Mouse (Mus musculus): Measurements from ENCODE around the gene Sptb.

Gene Sptb

GRCm38 (mm10) chr12:76576061-76576460 is 134.3 kb downstream of the Sptb start:
- DNase-seq (ENCODE audit: low read depth, low spot score), result no peak

DNA sequence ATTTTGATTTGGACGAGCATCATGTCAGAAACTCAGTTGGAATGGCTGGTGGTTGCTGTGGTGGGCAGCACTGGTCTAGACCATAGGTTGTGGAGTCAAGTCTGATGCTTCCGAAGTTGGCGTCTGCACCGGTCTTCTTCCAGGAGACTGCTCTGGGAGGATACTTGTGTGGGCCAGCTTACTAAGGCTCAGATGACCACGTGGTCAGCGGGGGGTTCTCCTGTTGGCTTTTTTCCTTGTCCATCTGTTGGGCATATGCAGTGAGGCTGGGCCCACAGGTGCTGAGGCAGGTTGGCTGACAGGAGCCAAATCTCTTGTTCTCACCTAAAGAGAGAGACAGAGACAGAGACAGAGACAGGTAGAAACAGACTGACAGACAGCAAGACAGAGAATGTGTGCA is 135.5 kb downstream of the Sptb start:
- no peak for DNase-seq (ENCODE audit: low read depth, low spot score)

DNA sequence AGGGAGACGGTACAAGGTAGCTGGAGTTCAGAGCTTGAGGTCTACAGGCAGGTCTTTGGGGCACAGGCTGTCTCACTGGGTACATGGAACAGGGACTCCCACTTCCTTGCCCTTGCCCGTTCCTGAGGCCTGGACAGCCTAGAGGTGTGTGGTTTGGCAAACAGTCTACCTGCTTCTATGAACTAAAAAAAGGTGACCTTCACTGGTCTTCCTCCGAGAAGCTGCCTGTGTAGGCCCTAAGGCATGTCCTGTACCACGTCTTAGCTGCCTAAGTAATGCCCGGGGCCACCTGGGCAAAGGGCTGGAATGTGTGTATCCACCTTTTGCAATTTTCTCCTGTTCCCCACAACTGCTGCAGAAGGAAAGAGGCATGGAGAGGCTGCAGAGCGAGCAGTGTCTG is 137.0 kb downstream of the Sptb start:
- no peak for DNase-seq (ENCODE audit: low read depth, low spot score)

GRCm38 (mm10) chr12:76572261-76573251 is 137.8 kb downstream of the Sptb start:
- no peak for DNase-seq (ENCODE audit: low read depth, low spot score)

GRCm38 (mm10) chr12:76571266-76571665 is 139.1 kb downstream of the Sptb start:
- no peak for DNase-seq (ENCODE audit: low read depth, low spot score)

DNA sequence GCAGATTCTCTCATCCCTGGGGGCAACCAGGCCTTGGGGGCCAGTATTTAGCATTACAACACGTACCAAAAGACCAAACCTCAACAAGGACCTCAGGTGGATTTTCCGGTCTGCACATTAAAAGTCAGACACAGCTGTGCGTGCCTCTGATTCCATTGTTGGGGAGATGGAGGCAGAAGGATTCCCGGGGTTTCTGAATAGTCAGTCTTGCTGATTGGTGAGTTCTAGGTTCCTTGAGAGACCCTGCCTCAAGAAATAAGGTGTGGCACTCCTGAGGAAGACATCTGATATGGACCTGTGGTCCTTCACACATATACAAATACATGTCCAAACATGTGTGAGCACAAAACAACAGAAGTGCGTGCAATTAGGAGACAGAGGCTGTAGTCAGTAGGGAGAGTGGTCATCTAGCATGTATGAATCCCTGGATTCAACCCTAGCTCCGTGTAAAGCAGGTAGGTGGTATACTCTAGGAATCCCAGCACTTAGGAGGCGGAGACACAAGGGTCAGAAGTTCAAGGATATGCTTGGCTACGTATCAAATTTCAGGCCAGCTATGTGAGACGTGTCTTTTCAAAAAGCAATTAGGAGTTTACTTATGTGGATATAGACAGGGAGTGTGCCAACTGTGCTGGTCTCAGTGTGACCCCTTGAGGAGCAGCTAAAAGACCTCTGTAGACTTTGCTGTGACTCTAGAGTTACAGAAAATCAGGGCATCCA is 140.0 kb downstream of the Sptb start:
- DNase-seq (ENCODE audit: low read depth, low spot score), result peak; percentile 92

- no peak for DNase-seq (ENCODE audit: low read depth, low spot score)
Observed at GRCm38 (mm10) chr12:76566284-76566683, 144.1 kb downstream of the Sptb start.

GRCm38 (mm10) chr12:76562196-76562595 is 148.2 kb downstream of the Sptb start:
- DNase-seq (ENCODE audit: low read depth, low spot score), result no peak

GRCm38 (mm10) chr12:76558206-76558605 is 152.1 kb downstream of the Sptb start:
- DNase-seq (ENCODE audit: low read depth, low spot score), result no peak

- DNase-seq (ENCODE audit: low read depth, low spot score), result no peak
Observed at GRCm38 (mm10) chr12:76556745-76557389, 153.5 kb downstream of the Sptb start.

- DNase-seq (ENCODE audit: low read depth, low spot score), result no peak
Observed at GRCm38 (mm10) chr12:76556187-76556586, 154.2 kb downstream of the Sptb start.

GRCm38 (mm10) chr12:76554871-76555386 is 155.4 kb downstream of the Sptb start:
- DNase-seq (ENCODE audit: low read depth, low spot score), result no peak

- DNase-seq (ENCODE audit: low read depth, low spot score), result no peak
Observed at GRCm38 (mm10) chr12:76554392-76554791, 156.0 kb downstream of the Sptb start.

- DNase-seq (ENCODE audit: low read depth, low spot score), result no peak
Observed at GRCm38 (mm10) chr12:76553917-76554316, 156.4 kb downstream of the Sptb start.

DNA sequence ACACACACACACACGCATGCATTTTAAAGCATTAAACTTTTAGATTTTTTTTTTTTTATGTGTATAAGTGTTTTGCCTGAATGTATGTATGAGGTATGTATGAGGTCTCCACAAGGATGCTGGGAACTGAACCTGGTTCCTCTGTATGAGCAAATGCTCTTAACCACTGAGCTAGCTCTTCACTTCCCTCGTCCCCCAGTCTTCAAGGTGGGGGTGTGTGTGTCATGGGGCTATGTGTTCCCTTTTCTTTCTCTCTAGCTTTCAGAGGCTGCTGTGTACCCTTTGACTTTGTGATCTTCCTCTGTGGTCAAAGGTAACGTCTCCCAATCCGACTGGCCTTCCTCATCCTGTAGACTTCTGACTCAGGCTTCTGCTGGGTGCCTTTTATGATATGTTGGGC is 157.4 kb downstream of the Sptb start:
- no peak for DNase-seq (ENCODE audit: low read depth, low spot score)

DNA sequence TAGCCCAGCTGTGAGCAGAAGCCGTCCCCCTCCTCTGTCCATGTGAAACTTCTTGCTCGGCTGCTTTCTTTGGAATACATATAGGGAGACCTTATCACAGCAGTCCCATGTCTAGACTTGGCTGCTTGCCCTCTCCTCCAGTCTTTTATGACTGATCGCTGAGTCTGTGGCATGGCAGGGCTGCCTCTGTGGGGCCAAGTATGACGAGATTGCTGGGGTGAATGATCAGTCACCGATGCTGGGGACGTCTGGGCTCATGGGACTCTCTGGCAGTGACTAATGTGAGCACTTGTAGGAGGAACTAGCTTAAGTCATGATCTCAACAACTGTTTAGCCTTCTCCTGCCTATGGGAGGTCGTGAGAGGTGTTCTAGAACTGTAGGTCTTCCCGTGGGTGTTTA is 158.0 kb downstream of the Sptb start:
- no peak for DNase-seq (ENCODE audit: low read depth, low spot score)

- DNase-seq (ENCODE audit: low read depth, low spot score), result peak; percentile 78
Observed at GRCm38 (mm10) chr12:76549203-76549602, 161.1 kb downstream of the Sptb start.

DNA sequence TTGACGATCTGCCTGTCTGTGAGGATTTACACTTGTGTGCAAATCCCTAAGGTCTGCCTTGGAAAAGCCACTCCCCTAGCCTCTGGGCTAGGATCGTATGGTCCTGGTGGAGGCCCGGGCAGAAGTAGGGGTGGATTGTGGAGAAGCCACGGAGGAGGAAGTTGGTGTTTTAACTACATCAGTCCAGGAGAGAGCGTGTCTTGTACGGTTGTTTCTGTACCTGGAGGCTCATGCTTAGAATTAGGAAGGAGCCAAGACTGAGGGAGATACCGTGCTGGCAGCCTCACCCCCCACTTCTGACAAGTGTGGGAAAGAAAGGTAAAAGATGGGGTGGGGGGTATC is 162.3 kb downstream of the Sptb start:
- no peak for DNase-seq (ENCODE audit: low read depth, low spot score)

- DNase-seq (ENCODE audit: low read depth, low spot score), result peak; percentile 92
Observed at GRCm38 (mm10) chr12:76547409-76548081, 162.8 kb downstream of the Sptb start.

DNA sequence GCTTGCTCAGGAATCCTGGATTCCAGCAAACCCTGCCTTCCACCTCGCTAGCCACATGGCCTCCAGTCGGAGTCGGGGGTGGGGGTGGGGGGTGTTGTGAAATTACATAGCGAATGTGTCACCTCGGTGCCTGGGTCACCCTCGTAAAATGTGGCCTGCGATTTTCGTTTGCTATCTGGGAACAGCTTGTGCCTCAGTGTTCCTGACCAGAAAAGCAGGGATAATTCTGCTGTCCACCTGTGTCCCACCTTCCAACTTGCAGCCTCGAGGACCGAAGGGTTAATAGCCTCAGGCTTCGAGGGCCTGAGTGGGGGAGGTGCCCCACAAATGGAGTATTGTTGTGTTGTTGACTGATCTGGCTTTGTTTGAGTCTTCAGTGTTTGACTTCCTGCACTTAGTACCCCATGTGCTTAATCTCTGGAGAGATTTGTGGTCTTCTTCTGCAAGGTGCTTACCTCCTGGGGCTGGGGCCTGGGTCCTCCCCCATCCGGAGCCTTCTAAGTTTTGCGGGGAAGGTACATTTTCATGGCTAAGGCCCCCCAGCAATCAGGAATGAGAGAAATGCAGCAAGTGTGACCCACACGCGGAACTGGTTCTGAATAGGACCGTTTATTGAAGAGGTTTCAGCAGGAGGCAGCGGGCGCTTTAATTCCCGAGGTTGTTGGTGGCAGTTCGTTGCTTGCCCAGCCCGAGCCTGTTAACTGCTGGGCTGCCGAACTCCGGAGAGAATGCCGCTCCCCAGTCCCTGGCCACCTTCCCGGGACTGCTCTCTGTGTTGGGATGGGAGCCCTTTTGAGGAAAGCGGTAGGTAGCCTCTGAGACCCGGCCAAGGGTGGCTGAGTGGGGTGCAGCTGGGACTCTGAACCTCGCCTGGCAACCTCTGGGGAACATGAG is 163.7 kb downstream of the Sptb start:
- peak; percentile 69 for DNase-seq (ENCODE audit: low read depth, low spot score)

Data from R1 (cell line).